ENCODE assay signal across 1 mouse cellular context in the genomic region with DNA sequence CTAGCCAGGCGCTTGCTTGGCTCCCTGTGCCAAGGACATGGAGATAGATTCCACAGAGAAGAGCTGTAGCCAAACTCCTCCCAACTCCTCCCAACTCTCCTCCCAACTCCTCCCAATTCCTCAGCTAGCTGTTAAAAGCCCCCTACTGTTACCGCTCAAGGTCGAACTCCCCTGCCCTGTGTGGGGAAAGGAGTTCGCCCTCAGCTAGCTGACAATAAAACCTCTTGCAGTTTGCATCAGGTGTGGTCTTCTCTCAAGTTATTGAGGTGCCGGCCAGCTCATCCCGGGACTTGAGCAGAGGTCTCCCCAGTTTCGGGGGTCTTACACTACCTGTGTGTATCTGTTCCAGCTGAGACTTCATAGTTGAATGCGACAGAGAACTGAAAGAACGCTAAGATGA. TPM values are rescaled to one million over a fixed set of nuclear protein-coding genes. Genes with fewer than 3 reads are reported as not detected.
"Had no signal": no experiment of that assay in that cellular context is flagged by ENCODE, and none has a peak within 500 bp of the region (broad histone marks: within the 10 kb centered on the region; RNA-seq: fewer than 3 reads in every experiment).

No protein-coding gene starts in this region.

RNA-seq across cellular contexts. Expression of gene Pm20d1, which starts 23.2 kb away (rescaled TPM):
- total RNA-seq: monocyte, adult 5-6 weeks had no signal
